Mouse (Mus musculus) liver, postnatal 0 days (tissue): ENCODE measurements at regions not wholly inside any gene's neighbourhood (a gene's known extent, or its start where the extent isn't known, plus 50 kb on each side); places are given as distances from the start of the nearest gene placed in this dataset.

Source experiments
- ATAC-seq: fragments of 200-750 bp; cut with Nextera tagmentation; 2 replicates; pipeline ENCODE4 v1.8.0; 2017; ENCODE audit warnings: mild to moderate bottlenecking, moderate library complexity
- DNase-seq: peaks from one replicate; pipeline ENCODE4 v3.0.0-alpha.2; 2016
- H3K27ac ChIP-seq: fragments of 300-500 bp; sonication (generic); 2 replicates; pipeline ENCODE4 v1.5.1; 2014; ENCODE audit warnings: antibody characterized with exemption, moderate library complexity, mild to moderate bottlenecking, low read depth
- H3K27me3 ChIP-seq: fragments of 300-500 bp; sonication (generic); 2 replicates; pipeline ENCODE4 v1.6.1; 2014; ENCODE audit warnings: low read length, control low read depth, mixed read lengths; ENCODE audit not compliant: insufficient read depth
- H3K36me3 ChIP-seq: fragments of 300-500 bp; sonication (generic); replicated peaks from 2 replicates; pipeline ENCODE4 v1.6.1; 2014; ENCODE audit warnings: mild to moderate bottlenecking, control low read depth, low read length, moderate library complexity, mixed read lengths; ENCODE audit not compliant: insufficient read depth
- H3K4me1 ChIP-seq: fragments of 300-500 bp; sonication (generic); 2 replicates; pipeline ENCODE4 v1.6.1; 2014; ENCODE audit warnings: antibody characterized with exemption, mild to moderate bottlenecking, control low read depth; ENCODE audit not compliant: insufficient read depth
- H3K4me2 ChIP-seq: fragments of 300-500 bp; sonication (generic); 2 replicates; pipeline ENCODE4 v1.6.1; 2014; ENCODE audit warnings: low read depth, mild to moderate bottlenecking, low read length, moderate library complexity, mixed read lengths
- H3K4me3 ChIP-seq: fragments of 300-500 bp; sonication (generic); 2 replicates; pipeline ENCODE4 v1.5.1; 2014; ENCODE audit warnings: low read depth, low read length
- H3K9ac ChIP-seq: fragments of 300-500 bp; sonication (generic); replicated peaks from 2 replicates; pipeline ENCODE4 v1.6.1; 2014; ENCODE audit warnings: mild to moderate bottlenecking, moderate library complexity
- H3K9me3 ChIP-seq: fragments of 300-500 bp; sonication (generic); 2 replicates; pipeline ENCODE4 v1.6.1; 2016; ENCODE audit warnings: mild to moderate bottlenecking, control low read depth, low read length, mixed read lengths
- CTCF ChIP-seq: sonication (generic); IDR thresholded peaks from 2 replicates; pipeline ENCODE4 v1.5.1; 2016; ENCODE audit warnings: antibody characterized with exemption, low read depth
- EP300 ChIP-seq: IDR thresholded peaks from 2 replicates; pipeline ENCODE4 v1.6.1; 2016; ENCODE audit warnings: antibody characterized with exemption, low read depth, mild to moderate bottlenecking
- WGBS: fragments of 180-500 bp; shearing (Covaris S2); extraction: QIAGEN DNeasy Blood & Tissue Kit; methylation state at CpG from one replicate; pipeline ENCODE4 v1.1.7; 2014; ENCODE audit not compliant: insufficient replicate concordance; 5-methylcytosine and 5-hydroxymethylcytosine counted together

DNA sequence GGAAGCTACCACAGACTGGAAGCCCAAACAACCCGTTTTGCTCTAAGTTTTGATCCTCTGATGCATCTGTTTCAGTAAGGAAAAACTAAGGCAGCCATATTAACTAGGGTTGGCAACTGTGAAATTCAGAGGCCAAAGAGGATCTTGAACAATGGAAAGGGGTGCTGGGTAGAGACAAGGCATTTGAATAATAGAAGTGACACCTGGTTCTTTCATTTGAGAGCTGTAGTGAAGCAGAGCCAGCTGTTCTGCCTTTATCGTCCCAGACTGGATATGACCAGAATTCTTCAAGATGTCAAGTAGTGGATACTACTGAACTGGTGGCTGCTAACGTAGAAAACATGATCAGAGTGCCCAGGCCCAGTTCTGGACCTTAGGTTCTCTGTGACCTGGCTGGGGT, 94.4 kb upstream of the Ercc6l2 start:
- TF ChIP-seq CTCF: no peak
- TF ChIP-seq EP300: no peak
- Histone ChIP-seq H3K27ac (no peak overlapping the region), H3K27me3 (no peaks in the 10 kb centered on the region), H3K4me2 (no peak overlapping the region), H3K9me3 (no peaks in the 10 kb centered on the region), H3K4me1 (peaks cover 9% of the 10 kb centered on the region), H3K4me3 (no peak overlapping the region), H3K9ac (no peak overlapping the region), H3K36me3 (no peaks in the 10 kb centered on the region)
- ATAC-seq (no peak), DNase-seq (no peak)
- WGBS: 74% methylated on average over 3 of the region's 3 CpGs

DNA sequence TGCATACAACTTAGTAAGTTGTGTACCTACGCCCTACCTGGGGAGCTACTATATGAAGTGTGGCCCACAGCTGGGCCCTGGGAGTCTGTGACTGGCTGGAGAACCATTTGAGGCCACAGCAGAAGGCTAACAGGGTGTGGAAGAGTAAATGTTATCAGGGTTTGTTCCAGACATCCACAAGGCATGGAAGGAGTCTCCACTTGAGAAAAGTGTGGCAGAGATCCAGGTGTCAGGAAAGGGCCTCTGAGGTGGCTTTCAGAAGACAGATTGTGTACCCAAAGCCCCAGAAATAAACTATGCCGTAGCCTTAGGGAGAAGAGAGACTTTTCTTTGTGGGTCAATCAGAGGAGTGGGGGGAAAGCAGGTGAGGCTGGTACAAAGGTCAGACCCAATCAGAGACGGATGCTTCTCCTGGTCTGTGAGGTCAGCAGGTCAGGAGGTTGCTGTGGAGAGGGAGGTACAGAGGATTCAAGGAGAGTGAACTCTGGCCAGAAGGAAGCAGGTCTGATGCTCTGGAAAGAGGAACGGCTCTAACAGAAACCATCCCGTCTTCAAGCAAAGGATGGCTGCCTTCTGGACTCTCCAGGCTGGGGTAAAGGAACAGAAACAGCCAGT, 93.9 kb upstream of the Ercc6l2 start:
- peaks cover 9% of the 10 kb centered on the region for H3K4me1 ChIP-seq
- H3K9me3 ChIP-seq: no peaks in the 10 kb centered on the region
- H3K9ac ChIP-seq: no peak overlapping the region
- no peak for DNase-seq
- TF ChIP-seq EP300 (no peak), CTCF (no peak)
- no peak overlapping the region for H3K27ac ChIP-seq
- no peaks in the 10 kb centered on the region for H3K27me3 ChIP-seq
- H3K36me3 ChIP-seq: no peaks in the 10 kb centered on the region
- ATAC-seq: no peak
- WGBS: 53% methylated on average over 5 of the region's 5 CpGs
- no peak overlapping the region for H3K4me2 ChIP-seq
- no peak overlapping the region for H3K4me3 ChIP-seq

DNA sequence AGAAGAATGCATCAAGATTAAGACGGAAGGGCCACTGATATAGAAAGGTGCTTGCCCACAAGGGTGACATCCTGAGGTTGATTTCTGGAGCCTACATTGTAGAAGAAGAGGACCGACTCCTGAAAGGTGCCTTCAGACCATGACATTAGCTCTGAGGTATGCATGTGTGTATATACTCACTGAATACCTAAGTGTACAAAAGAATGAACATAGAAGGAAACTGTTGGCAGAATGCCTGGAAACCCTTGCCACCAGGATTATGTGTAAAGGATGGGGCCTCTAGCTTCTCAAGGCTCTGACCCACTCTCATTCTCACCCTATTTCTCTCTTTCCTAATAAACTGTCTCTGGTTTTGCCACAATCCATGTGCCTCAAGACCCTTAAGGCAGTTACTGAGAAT, 90.7 kb upstream of the Ercc6l2 start:
- no peak for DNase-seq
- H3K4me1 ChIP-seq: peaks cover 6% of the 10 kb centered on the region
- H3K27me3 ChIP-seq: no peaks in the 10 kb centered on the region
- H3K4me2 ChIP-seq: no peak overlapping the region
- ATAC-seq: no peak
- no peak overlapping the region for H3K27ac ChIP-seq
- 82% methylated on average over 2 of the region's 2 CpGs for WGBS
- no peaks in the 10 kb centered on the region for H3K36me3 ChIP-seq
- no peak overlapping the region for H3K4me3 ChIP-seq
- TF ChIP-seq CTCF (no peak), EP300 (no peak)
- H3K9me3 ChIP-seq: no peaks in the 10 kb centered on the region
- H3K9ac ChIP-seq: no peak overlapping the region

DNA sequence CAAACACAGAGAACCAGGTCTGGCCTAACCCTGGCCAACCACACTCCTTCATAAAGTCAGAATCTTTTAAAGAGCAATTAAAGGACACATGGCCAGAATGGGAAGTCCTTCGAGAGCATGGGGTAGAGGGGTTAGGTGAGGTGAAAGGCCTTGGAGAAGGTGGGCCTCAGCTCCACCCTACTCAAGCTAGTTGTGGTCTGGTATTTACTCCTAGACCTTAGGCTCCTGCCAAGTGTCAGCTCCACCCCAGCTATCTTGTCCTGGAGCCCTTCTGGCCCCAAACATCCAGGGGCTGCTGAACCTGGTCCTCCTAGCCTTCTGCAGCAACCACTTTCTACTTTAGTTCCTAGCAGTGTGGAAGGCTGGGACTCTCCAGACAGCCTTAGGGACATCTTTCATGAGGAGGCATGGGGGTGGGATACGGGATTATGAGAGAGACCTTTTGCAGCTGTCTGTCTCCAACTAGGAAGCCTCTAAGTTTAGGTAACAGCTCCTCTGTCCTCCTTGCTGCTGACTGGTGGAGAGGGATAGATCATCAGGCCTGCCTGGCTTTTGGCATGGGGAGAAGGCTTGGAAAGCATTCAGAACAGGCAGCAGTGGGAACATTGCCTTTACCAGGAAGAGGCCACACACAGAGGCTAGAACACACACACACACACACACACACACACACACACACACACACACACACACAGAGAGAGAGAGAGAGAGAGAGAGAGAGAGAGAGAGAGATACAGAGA, 90.0 kb upstream of the Ercc6l2 start:
- H3K27ac ChIP-seq: no peak overlapping the region

DNA sequence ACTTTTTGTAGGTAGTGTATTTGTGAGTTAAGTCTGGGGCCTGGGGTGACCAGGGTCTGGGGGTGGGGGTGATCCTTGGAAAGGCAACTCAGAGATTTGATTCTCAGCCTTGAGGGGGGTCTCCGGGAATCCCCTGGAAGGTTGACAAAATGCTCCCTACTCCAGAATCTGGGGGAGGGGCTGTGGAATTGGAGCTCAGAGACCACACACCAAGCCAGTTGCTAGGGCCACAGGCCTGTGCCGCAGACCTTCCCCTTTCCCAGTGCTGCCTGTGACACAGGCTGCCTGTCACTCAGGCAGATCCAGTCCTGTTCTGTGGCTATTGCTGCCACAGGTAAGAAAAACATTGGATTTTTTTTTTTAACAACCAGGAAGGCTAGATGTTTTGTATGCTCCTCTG, 89.0 kb upstream of the Ercc6l2 start:
- H3K4me3 ChIP-seq: no peak overlapping the region
- H3K27ac ChIP-seq: no peak overlapping the region
- 0 out of 2 replicates have a peak, but pooled peaks cover 2% of the 10 kb centered on the region for H3K4me1 ChIP-seq
- no peak overlapping the region for H3K9ac ChIP-seq
- no peak for ATAC-seq
- no peak overlapping the region for H3K4me2 ChIP-seq
- H3K9me3 ChIP-seq: no peaks in the 10 kb centered on the region
- H3K27me3 ChIP-seq: no peaks in the 10 kb centered on the region
- no peaks in the 10 kb centered on the region for H3K36me3 ChIP-seq
- WGBS: 59% methylated on average over 2 of the region's 2 CpGs
- no peak for DNase-seq
- TF ChIP-seq CTCF (no peak), EP300 (no peak)

More for the DNA sequence above, 90.0 kb upstream of the Ercc6l2 start:
- Histone ChIP-seq H3K9me3 (no peaks in the 10 kb centered on the region), H3K4me2 (no peak overlapping the region), H3K4me3 (no peak overlapping the region), H3K9ac (no peak overlapping the region), H3K4me1 (no peaks in the 10 kb centered on the region), H3K27me3 (no peaks in the 10 kb centered on the region), H3K36me3 (no peaks in the 10 kb centered on the region)
- TF ChIP-seq EP300 (no peak), CTCF (no peak)
- WGBS: 75% methylated on average over 2 of the region's 2 CpGs
- DNase-seq (no peak), ATAC-seq (no peak)

DNA sequence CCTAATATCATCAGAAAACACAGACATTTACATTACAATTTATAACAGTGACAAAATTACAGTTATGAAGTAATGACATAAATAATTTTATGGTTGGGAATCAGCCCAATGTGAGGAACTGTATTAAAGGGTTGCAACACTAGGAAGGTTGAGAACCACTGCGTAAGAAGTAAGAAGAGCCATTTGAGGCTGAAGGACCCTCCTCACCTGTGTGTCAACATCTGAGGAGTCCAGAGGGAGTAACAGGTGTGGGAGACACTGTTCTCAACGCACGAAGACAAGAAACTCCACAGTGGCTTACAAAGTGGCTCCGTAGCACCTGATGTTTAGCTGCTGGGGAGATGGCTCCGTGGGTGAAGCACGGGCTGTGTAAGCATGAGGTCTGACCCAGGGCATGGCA, 88.5 kb upstream of the Ercc6l2 start:
- TF ChIP-seq CTCF: no peak
- no peak for TF ChIP-seq EP300
- no peak overlapping the region for H3K9ac ChIP-seq
- H3K9me3 ChIP-seq: no peaks in the 10 kb centered on the region
- no peak for ATAC-seq
- DNase-seq: no peak
- no peaks in the 10 kb centered on the region for H3K36me3 ChIP-seq
- H3K4me2 ChIP-seq: no peak overlapping the region
- 0 out of 2 replicates have a peak, but pooled peaks cover 2% of the 10 kb centered on the region for H3K4me1 ChIP-seq
- WGBS: 82% methylated on average over 6 of the region's 6 CpGs
- no peak overlapping the region for H3K4me3 ChIP-seq
- no peak overlapping the region for H3K27ac ChIP-seq
- no peaks in the 10 kb centered on the region for H3K27me3 ChIP-seq
